Mouse (Mus musculus) brain, embryonic 14.5 days (tissue): Measurements from ENCODE around the gene Relt.

Experiments
- CTCF ChIP-seq: fragments of 200-500 bp; IDR thresholded peaks from 2 replicates; pipeline ENCODE4 v1.5.1; 2012; ENCODE audit warnings: inconsistent platforms, mild to moderate bottlenecking, moderate library complexity, borderline replicate concordance; ENCODE audit not compliant: insufficient read depth, insufficient read length; ENCODE audit errors: extremely low read depth
- POLR2A ChIP-seq: fragments of 200-500 bp; IDR thresholded peaks from 2 replicates; pipeline ENCODE4 v1.6.1; 2012; ENCODE audit warnings: mild to moderate bottlenecking, inconsistent platforms, borderline replicate concordance; ENCODE audit not compliant: poor library complexity, insufficient read depth, insufficient read length, severe bottlenecking; ENCODE audit errors: extremely low read depth

DNA sequence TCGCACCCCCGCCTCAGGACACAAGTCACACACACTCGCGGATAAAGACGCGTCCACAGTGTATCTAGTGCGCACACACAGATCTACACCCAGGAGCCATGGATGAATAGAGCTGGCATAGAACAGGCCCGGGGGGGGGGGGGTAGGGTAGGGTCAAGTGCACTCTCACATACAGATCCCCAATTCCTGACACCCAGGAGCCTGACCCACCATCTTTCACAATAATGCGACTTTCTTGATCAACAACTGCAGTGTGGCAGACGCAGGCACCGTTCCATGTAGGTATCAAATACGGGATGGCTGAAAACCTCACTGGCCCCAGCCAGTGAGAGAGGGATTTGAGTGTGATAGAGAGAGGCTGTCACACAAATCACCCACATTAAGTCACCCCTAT, 31.6 kb upstream of the Relt start:
- TF ChIP-seq CTCF (no peak), POLR2A (no peak)
